Mouse (Mus musculus): ENCODE data around the gene Mrpl4. TPM values are rescaled to one million over a fixed set of nuclear protein-coding genes. Genes with fewer than 3 reads are reported as not detected.
A peak's percentile ranks its signal among the peaks of the same experiment; 100 is the strongest.

The Mrpl4 gene
- polyA plus RNA-seq, 1 experiment from 2014 or later: 54.6 TPM

GRCm38 (mm10) chr9:21026849-21027248 is 24.3 kb downstream of the Mrpl4 start:
- H3K4me2 ChIP-seq (ENCODE audit: low read depth, low read length): no peak overlapping the region
- no peak for DNase-seq
- TF ChIP-seq CTCF (IDR thresholded peaks at IDR 0.05; ENCODE audit: low read depth): no peak
- TF ChIP-seq EP300 (IDR thresholded peaks at IDR 0.05; ENCODE audit: low read depth): no peak
- peaks cover 4% of the 10 kb centered on the region for H3K27me3 ChIP-seq (ENCODE audit: insufficient read depth, low read length)
- no peaks in the 10 kb centered on the region for H3K9me3 ChIP-seq (ENCODE audit: low read length)
- H3K4me1 ChIP-seq (ENCODE audit: insufficient read depth): peaks cover 36% of the 10 kb centered on the region
- ATAC-seq: no peak
- H3K4me3 ChIP-seq (ENCODE audit: low read depth, low read length): no peak overlapping the region
- no peak overlapping the region for H3K9ac ChIP-seq (replicated peaks)
- H3K36me3 ChIP-seq (replicated peaks; ENCODE audit: insufficient read depth, low read length): peaks cover 29% of the 10 kb centered on the region
- H3K27ac ChIP-seq (ENCODE audit: low read depth): no peak overlapping the region
- WGBS (ENCODE audit: insufficient replicate concordance): 94% methylated on average over 12 of the region's 12 CpGs

- Histone ChIP-seq H3K4me2 (ENCODE audit: low read depth, low read length) (no peak overlapping the region), H3K27ac (ENCODE audit: low read depth) (peak overlapping the region; percentile 22; the same call in 1 of the 2 replicates), H3K9me3 (ENCODE audit: low read length) (no peaks in the 10 kb centered on the region), H3K36me3 (replicated peaks; ENCODE audit: insufficient read depth, low read length) (peaks cover 29% of the 10 kb centered on the region), H3K4me1 (ENCODE audit: insufficient read depth) (peaks cover 45% of the 10 kb centered on the region), H3K4me3 (ENCODE audit: low read depth, low read length) (no peak overlapping the region), H3K27me3 (ENCODE audit: insufficient read depth, low read length) (peaks cover 14% of the 10 kb centered on the region), H3K9ac (replicated peaks) (no peak overlapping the region)
- ATAC-seq: no peak
- no peak for DNase-seq
- 68% methylated on average over 8 of the region's 8 CpGs for WGBS (ENCODE audit: insufficient replicate concordance)
- no peak for TF ChIP-seq CTCF (IDR thresholded peaks at IDR 0.05; ENCODE audit: low read depth)
- TF ChIP-seq EP300 (IDR thresholded peaks at IDR 0.05; ENCODE audit: low read depth): no peak
These were observed 25.3 kb downstream of the Mrpl4 start for GRCm38 (mm10) chr9:21027774-21028290.

DNA sequence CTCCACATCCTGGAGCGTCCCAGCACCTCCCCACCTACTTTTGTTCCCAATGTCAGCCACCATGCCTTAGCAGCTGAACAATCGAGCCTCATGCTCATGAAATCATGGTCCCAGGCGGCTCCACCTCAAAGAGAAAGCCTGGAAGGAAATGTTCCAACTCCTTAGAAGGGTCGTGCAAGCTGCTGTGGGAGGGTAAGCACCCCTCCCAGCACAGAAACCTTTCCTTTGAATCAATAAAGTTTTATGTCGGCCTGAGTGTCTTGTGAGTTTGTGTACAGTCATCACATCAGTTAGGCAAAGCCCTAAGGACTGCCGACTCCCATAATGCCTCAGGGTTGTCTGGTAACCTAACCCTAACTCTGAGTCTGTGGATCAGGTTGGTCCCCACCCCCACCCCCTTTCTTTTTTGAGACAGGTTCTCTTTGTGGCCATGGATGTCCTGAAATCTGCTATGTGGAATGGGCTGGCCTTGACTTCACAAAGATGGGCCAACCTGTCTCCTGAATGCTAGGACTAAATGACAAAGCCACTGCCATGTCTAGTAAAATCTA is 26.1 kb downstream of the Mrpl4 start:
- Histone ChIP-seq H3K4me1 (ENCODE audit: insufficient read depth) (peaks cover 53% of the 10 kb centered on the region), H3K9ac (replicated peaks) (no peak overlapping the region; the same call in 1 of the 2 replicates), H3K27me3 (ENCODE audit: insufficient read depth, low read length) (peaks cover 22% of the 10 kb centered on the region), H3K27ac (ENCODE audit: low read depth) (peak overlapping the region; percentile 87), H3K4me2 (ENCODE audit: low read depth, low read length) (peak overlapping the region; percentile 98), H3K36me3 (replicated peaks; ENCODE audit: insufficient read depth, low read length) (peaks cover 27% of the 10 kb centered on the region), H3K4me3 (ENCODE audit: low read depth, low read length) (no peak overlapping the region; the same call in 1 of the 2 replicates), H3K9me3 (ENCODE audit: low read length) (no peaks in the 10 kb centered on the region)
- WGBS (ENCODE audit: insufficient replicate concordance): 61% methylated on average over 6 of the region's 6 CpGs
- DNase-seq (no peak), ATAC-seq (no peak)
- no peak for TF ChIP-seq CTCF (IDR thresholded peaks at IDR 0.05; ENCODE audit: low read depth)
- TF ChIP-seq EP300 (IDR thresholded peaks at IDR 0.05; ENCODE audit: low read depth): no peak

DNA sequence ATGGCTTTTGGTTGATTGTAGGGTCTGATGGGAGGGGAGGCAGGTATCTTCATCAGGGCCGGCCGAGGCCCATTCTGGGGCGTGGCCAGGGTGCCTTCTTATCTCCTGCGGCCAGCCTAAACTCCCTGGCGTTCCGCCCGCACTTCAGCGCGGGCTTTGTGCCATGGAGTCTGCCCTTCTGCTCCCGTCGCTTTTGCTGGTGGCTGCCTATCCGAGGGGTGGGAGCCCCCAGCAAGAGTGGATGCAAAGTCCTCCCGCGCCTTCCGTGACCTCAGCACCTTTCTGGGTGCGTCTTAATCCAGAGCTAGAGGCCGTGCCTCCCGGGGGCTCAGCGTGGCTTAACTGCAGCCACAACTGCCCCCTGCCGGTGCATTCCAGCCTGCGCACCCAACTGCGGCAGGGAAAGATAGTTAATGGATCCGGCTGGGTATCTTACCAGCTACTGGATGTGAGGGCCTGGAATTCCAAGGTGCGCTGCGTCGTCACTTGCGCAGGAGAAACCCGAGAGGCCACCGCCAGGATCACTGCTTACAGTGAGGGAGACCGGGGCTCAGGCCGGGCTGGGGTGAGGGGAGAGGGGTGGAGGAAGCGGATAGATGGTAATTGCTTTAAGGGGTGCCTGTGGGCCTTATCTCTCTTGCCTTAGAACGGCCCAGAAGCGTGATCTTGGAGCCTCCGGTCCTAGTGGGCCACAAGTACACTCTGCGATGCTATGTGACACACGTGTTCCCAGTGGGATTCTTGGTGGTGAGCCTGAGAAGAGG is 26.9 kb downstream of the Mrpl4 start, which contains the start of gene Icam4:
Gene Icam4, plus strand, starts transcription at position 83 of the 764 bp plus-strand sequence.
- WGBS (ENCODE audit: insufficient replicate concordance): 1% methylated on average over 37 of the region's 37 CpGs
- Histone ChIP-seq H3K36me3 (replicated peaks; ENCODE audit: insufficient read depth, low read length) (peaks cover 26% of the 10 kb centered on the region), H3K9me3 (ENCODE audit: low read length) (no peaks in the 10 kb centered on the region), H3K27ac (ENCODE audit: low read depth) (peak within 1 kb of the TSS; percentile 87), H3K4me3 (ENCODE audit: low read depth, low read length) (peak within 1 kb of the TSS; percentile 55), H3K27me3 (ENCODE audit: insufficient read depth, low read length) (peaks cover 31% of the 10 kb centered on the region), H3K9ac (replicated peaks) (peak within 1 kb of the TSS; percentile 71), H3K4me1 (ENCODE audit: insufficient read depth) (peaks cover 54% of the 10 kb centered on the region), H3K4me2 (ENCODE audit: low read depth, low read length) (peak within 1 kb of the TSS; percentile 98)
- peak; percentile 94 for TF ChIP-seq EP300 (IDR thresholded peaks at IDR 0.05; ENCODE audit: low read depth)
- TF ChIP-seq CTCF (IDR thresholded peaks at IDR 0.05; ENCODE audit: low read depth): peak; percentile 97
- peak; percentile 90 for DNase-seq
- ATAC-seq: peak; percentile 81

- peaks cover 37% of the 10 kb centered on the region for H3K27me3 ChIP-seq (ENCODE audit: insufficient read depth, low read length)
- H3K27ac ChIP-seq (ENCODE audit: low read depth): peak overlapping the region; percentile 87
- ATAC-seq (no peak), DNase-seq (no peak)
- H3K4me1 ChIP-seq (ENCODE audit: insufficient read depth): peaks cover 57% of the 10 kb centered on the region
- WGBS (ENCODE audit: insufficient replicate concordance): 23% methylated on average over 22 of the region's 22 CpGs
- H3K9me3 ChIP-seq (ENCODE audit: low read length): no peaks in the 10 kb centered on the region
- peaks cover 26% of the 10 kb centered on the region for H3K36me3 ChIP-seq (replicated peaks; ENCODE audit: insufficient read depth, low read length)
- H3K4me3 ChIP-seq (ENCODE audit: low read depth, low read length): peak overlapping the region; percentile 55
- TF ChIP-seq CTCF (IDR thresholded peaks at IDR 0.05; ENCODE audit: low read depth): no peak
- TF ChIP-seq EP300 (IDR thresholded peaks at IDR 0.05; ENCODE audit: low read depth): no peak
- peak overlapping the region; percentile 71 for H3K9ac ChIP-seq (replicated peaks)
- H3K4me2 ChIP-seq (ENCODE audit: low read depth, low read length): peak overlapping the region; percentile 98
These were observed 27.6 kb downstream of the Mrpl4 start for GRCm38 (mm10) chr9:21030055-21030600.

DNA sequence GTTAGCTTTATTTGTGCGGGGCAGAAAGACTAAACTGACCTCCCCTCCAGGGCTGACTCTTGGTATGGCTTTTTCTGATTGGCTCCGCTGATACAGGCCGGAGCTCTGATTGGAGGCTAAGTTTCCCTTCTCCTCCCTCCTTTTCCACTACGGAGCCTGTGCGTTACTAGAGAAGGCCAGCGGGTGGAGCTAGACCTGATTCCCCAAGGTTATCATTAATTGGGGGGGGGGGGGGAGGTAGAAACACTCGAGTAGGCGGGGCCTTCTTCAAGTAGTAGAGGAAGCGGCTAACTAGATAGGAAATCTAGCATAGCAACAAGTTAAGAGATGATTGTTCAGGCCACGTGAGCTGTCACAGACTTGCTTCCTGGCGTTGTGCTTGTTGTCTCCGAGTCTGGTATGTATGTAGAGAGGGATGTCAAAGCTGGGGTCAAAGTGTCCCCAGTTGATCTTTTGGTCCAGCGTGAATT is 28.3 kb downstream of the Mrpl4 start:
- Histone ChIP-seq H3K9me3 (ENCODE audit: low read length) (no peaks in the 10 kb centered on the region), H3K4me1 (ENCODE audit: insufficient read depth) (peaks cover 60% of the 10 kb centered on the region), H3K9ac (replicated peaks) (peak overlapping the region; percentile 71), H3K4me2 (ENCODE audit: low read depth, low read length) (peak overlapping the region; percentile 98), H3K4me3 (ENCODE audit: low read depth, low read length) (peak overlapping the region; percentile 55), H3K27me3 (ENCODE audit: insufficient read depth, low read length) (peaks cover 44% of the 10 kb centered on the region), H3K27ac (ENCODE audit: low read depth) (peak overlapping the region; percentile 87), H3K36me3 (replicated peaks; ENCODE audit: insufficient read depth, low read length) (peaks cover 23% of the 10 kb centered on the region)
- peak; percentile 89 for DNase-seq
- TF ChIP-seq EP300 (IDR thresholded peaks at IDR 0.05; ENCODE audit: low read depth): no peak
- TF ChIP-seq CTCF (IDR thresholded peaks at IDR 0.05; ENCODE audit: low read depth): peak; percentile 83
- peak; percentile 73 for ATAC-seq
- 2% methylated on average over 13 of the region's 13 CpGs for WGBS (ENCODE audit: insufficient replicate concordance)
